In the genomic region with DNA sequence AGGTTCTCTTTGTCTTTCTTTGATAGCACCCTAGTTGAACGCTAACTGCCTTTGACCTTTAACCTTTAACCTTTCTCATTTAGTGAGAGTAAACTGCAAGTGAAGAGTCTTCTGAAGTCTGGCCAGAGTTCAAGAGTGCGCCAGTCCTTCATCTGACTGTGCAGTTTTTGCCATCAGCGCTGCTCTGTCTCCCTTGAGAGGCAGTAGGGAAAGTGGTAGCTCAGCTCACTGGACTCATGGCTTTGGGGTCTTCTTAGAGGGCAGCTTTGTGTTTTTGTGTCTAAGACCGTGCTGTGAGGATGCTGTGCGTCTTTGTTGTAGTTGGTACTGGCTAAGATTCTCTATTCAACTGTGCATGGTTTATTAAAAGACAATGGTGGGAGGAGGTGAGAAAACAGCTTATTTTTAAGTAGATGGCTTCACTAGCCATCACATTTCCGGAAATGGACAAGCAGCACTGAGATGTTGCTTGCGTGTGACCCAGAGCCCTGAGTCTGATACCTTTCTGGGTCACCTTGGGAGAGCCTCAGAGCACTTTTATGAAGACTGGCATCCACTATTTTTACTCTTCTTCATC, we compare ENCODE assay signal across 9 mouse cellular contexts. TPM values are rescaled to one million over a fixed set of nuclear protein-coding genes. Genes with fewer than 3 reads are reported as not detected.
DNase-seq lines count a peak whose midpoint lies in the region; ATAC-seq and TF ChIP-seq lines count a peak whose summit lies in the region.
"Had no signal": no experiment of that assay in that cellular context is flagged by ENCODE, and none has a peak within 500 bp of the region (broad histone marks: within the 10 kb centered on the region; RNA-seq: fewer than 3 reads in every experiment).

No protein-coding gene starts in this region.

- TF ChIP-seq CTCF in heart, postnatal 0 days (IDR thresholded peaks at IDR 0.05; ENCODE audit: low read depth) = no peak

- ATAC-seq in forebrain, embryonic 12.5 days (ENCODE audit: low FRiP score) = no peak
- no peak for ATAC-seq in forebrain, embryonic 15.5 days (replicated peaks)
- no peak for ATAC-seq in heart, postnatal 0 days (ENCODE audit: insufficient read depth, low read depth)
- no peak for ATAC-seq in limb, embryonic 14.5 days (ENCODE audit: low FRiP score, low read depth)
- ATAC-seq: Patski had no signal

- peak; percentile 22 for DNase-seq in 3T3-L1 (ENCODE audit: low read depth, low spot score)
- DNase-seq in heart, postnatal 0 days (ENCODE audit: low spot score) = no peak
- DNase-seq in limb, embryonic 14.5 days (ENCODE audit: low spot score) = no peak
- no peak for DNase-seq in right cerebral cortex, postnatal 36 days (ENCODE audit: low spot score in 2 of 2)
- DNase-seq in urinary bladder, postnatal 10 days (ENCODE audit: low spot score) = no peak
- DNase-seq in layer of hippocampus, postnatal 10 days (ENCODE audit: low spot score in 2 of 2) = no peak

- peaks cover 37% of the 10 kb centered on the region for H3K4me1 ChIP-seq in forebrain, embryonic 12.5 days
- H3K4me1 ChIP-seq in forebrain, embryonic 15.5 days = peaks cover 31% of the 10 kb centered on the region
- H3K4me1 ChIP-seq in heart, postnatal 0 days (ENCODE audit: control insufficient read depth, insufficient read depth) = peaks cover 19% of the 10 kb centered on the region
- H3K4me1 ChIP-seq in limb, embryonic 14.5 days (ENCODE audit: control insufficient read depth, insufficient read depth, low read length) = peaks cover 20% of the 10 kb centered on the region

- H3K9ac ChIP-seq in forebrain, embryonic 12.5 days = no peak overlapping the region
- no peak overlapping the region for H3K9ac ChIP-seq in forebrain, embryonic 15.5 days (replicated peaks)
- no peak overlapping the region for H3K9ac ChIP-seq in heart, postnatal 0 days (replicated peaks; ENCODE audit: low read depth, low read length)
- H3K9ac ChIP-seq in limb, embryonic 14.5 days (ENCODE audit: low read depth, low read length, severe bottlenecking) = no peak overlapping the region

- H3K27me3 ChIP-seq in forebrain, embryonic 12.5 days = no peaks in the 10 kb centered on the region
- no peaks in the 10 kb centered on the region for H3K27me3 ChIP-seq in forebrain, embryonic 15.5 days
- no peaks in the 10 kb centered on the region for H3K27me3 ChIP-seq in heart, postnatal 0 days (ENCODE audit: control insufficient read depth, insufficient read depth, low read length)
- no peaks in the 10 kb centered on the region for H3K27me3 ChIP-seq in limb, embryonic 14.5 days (ENCODE audit: control insufficient read depth, insufficient read depth, low read length)
- H3K27me3 ChIP-seq: Patski had no signal

- H3K4me3 ChIP-seq in forebrain, embryonic 12.5 days (replicated peaks) = no peak overlapping the region
- no peak overlapping the region for H3K4me3 ChIP-seq in forebrain, embryonic 15.5 days
- H3K4me3 ChIP-seq in heart, postnatal 0 days (ENCODE audit: low read depth, low read length) = no peak overlapping the region
- peak overlapping the region; percentile 93 for H3K4me3 ChIP-seq in limb, embryonic 14.5 days (replicated peaks; ENCODE audit: low read length)

- TF ChIP-seq POLR2A in limb, embryonic 14.5 days (IDR thresholded peaks at IDR 0.05; ENCODE audit: borderline replicate concordance, extremely low read depth, insufficient read depth, insufficient read length) = no peak

- WGBS in forebrain, embryonic 12.5 days = 72% methylated on average over 7 of the region's 7 CpGs
- 75% methylated on average over 7 of the region's 7 CpGs for WGBS in forebrain, embryonic 15.5 days
- WGBS in heart, postnatal 0 days = 67% methylated on average over 7 of the region's 7 CpGs
- WGBS in limb, embryonic 14.5 days = 76% methylated on average over 7 of the region's 7 CpGs

- H3K36me3 ChIP-seq in forebrain, embryonic 12.5 days (replicated peaks) = no peaks in the 10 kb centered on the region
- H3K36me3 ChIP-seq in forebrain, embryonic 15.5 days = no peaks in the 10 kb centered on the region
- no peaks in the 10 kb centered on the region for H3K36me3 ChIP-seq in heart, postnatal 0 days (replicated peaks; ENCODE audit: control insufficient read depth, insufficient read depth, low read length)
- H3K36me3 ChIP-seq in limb, embryonic 14.5 days (ENCODE audit: control insufficient read depth, insufficient read depth, low read length) = no peaks in the 10 kb centered on the region

- H3K27ac ChIP-seq in forebrain, embryonic 12.5 days = no peak overlapping the region
- no peak overlapping the region for H3K27ac ChIP-seq in forebrain, embryonic 15.5 days (replicated peaks)
- no peak overlapping the region for H3K27ac ChIP-seq in heart, postnatal 0 days (ENCODE audit: low read depth)
- no peak overlapping the region for H3K27ac ChIP-seq in limb, embryonic 14.5 days (replicated peaks; ENCODE audit: low read depth, low read length)

- peak overlapping the region; percentile 76; the same call in 1 of the 2 replicates for H3K4me2 ChIP-seq in forebrain, embryonic 12.5 days
- no peak overlapping the region for H3K4me2 ChIP-seq in forebrain, embryonic 15.5 days (replicated peaks)
- peak overlapping the region; percentile 77; the same call in 1 of the 2 replicates for H3K4me2 ChIP-seq in heart, postnatal 0 days (ENCODE audit: low read depth, low read length)
- H3K4me2 ChIP-seq in limb, embryonic 14.5 days (replicated peaks; ENCODE audit: low read depth, low read length, severe bottlenecking) = peak overlapping the region; percentile 64; the same call in 1 of the 2 replicates

- no peak for TF ChIP-seq EP300 in heart, postnatal 0 days (IDR thresholded peaks at IDR 0.05; ENCODE audit: low read depth)

- no peaks in the 10 kb centered on the region for H3K9me3 ChIP-seq in forebrain, embryonic 12.5 days
- H3K9me3 ChIP-seq in forebrain, embryonic 15.5 days = no peaks in the 10 kb centered on the region
- H3K9me3 ChIP-seq in heart, postnatal 0 days (replicated peaks; ENCODE audit: control insufficient read depth, low read length) = no peaks in the 10 kb centered on the region
- no peaks in the 10 kb centered on the region for H3K9me3 ChIP-seq in limb, embryonic 14.5 days (ENCODE audit: control insufficient read depth, low read length)

RNA-seq across cellular contexts. Expression of a gene that starts 1.9 kb away (rescaled TPM):
- 15.7 and 16.3 TPM in 2 replicates for polyA plus RNA-seq in forebrain, embryonic 12.5 days (2016; fragmentation: Nextera tagmentation; extraction: Ambion mirVana)
- 10.7 and 11.2 TPM in 2 replicates for polyA plus RNA-seq in forebrain, embryonic 15.5 days (2015; fragmentation: Nextera tagmentation; extraction: Ambion mirVana)
- 9.8 and 19.2 TPM in 2 replicates for total RNA-seq in heart, postnatal 0 days (2014; rRNA removed; ENCODE audit: low replicate concordance)
- 4.9 and 5.4 TPM in 2 replicates for polyA plus RNA-seq in heart, postnatal 0 days (2015; fragmentation: Nextera tagmentation; extraction: Ambion mirVana)
- 20.7 and 25.2 TPM in 2 replicates for polyA plus RNA-seq in limb, embryonic 14.5 days (2012; rRNA removed)
- 16.6 and 18.2 TPM in 2 replicates for polyA plus RNA-seq in limb, embryonic 14.5 days (2014; fragmentation: Nextera tagmentation; extraction: Ambion mirVana)
- total RNA-seq in layer of hippocampus, postnatal 10 days (2021) = 10 to 100 TPM; 17.4 to 18.8 TPM
